Mouse (Mus musculus) embryonic facial prominence, embryonic 13.5 days (tissue): ENCODE measurements at regions not wholly inside any gene's neighbourhood (a gene's known extent, or its start where the extent isn't known, plus 50 kb on each side); places are given as distances from the start of the nearest gene placed in this dataset.

Experiments used
- ATAC-seq: fragments of 200-750 bp; cut with Nextera tagmentation; 2 replicates; pipeline ENCODE4 v1.8.0; 2017; ENCODE audit warnings: low read depth; ENCODE audit not compliant: insufficient number of reproducible peaks, insufficient read depth, low FRiP score, low TSS enrichment
- H3K27ac ChIP-seq: fragments of 300-500 bp; sonication (generic); 2 replicates; pipeline ENCODE4 v1.5.1; 2015; ENCODE audit warnings: moderate library complexity, mild to moderate bottlenecking, inconsistent platforms
- H3K27me3 ChIP-seq: fragments of 300-500 bp; sonication (generic); 2 replicates; pipeline ENCODE4 v1.6.1; 2015; ENCODE audit warnings: mild to moderate bottlenecking, inconsistent platforms
- H3K36me3 ChIP-seq: fragments of 300-500 bp; sonication (generic); 2 replicates; pipeline ENCODE4 v1.6.1; 2015; ENCODE audit warnings: mild to moderate bottlenecking, inconsistent platforms
- H3K4me1 ChIP-seq: fragments of 300-500 bp; sonication (generic); 2 replicates; pipeline ENCODE4 v1.6.1; 2015; ENCODE audit warnings: inconsistent platforms
- H3K4me2 ChIP-seq: fragments of 300-500 bp; sonication (generic); 2 replicates; pipeline ENCODE4 v1.6.1; 2015; ENCODE audit warnings: moderate library complexity, mild to moderate bottlenecking, inconsistent platforms
- H3K4me3 ChIP-seq: fragments of 300-500 bp; sonication (generic); 2 replicates; pipeline ENCODE4 v1.5.1; 2015; ENCODE audit warnings: mild to moderate bottlenecking, inconsistent platforms
- H3K9ac ChIP-seq: fragments of 300-500 bp; sonication (generic); 2 replicates; pipeline ENCODE4 v1.6.1; 2015; ENCODE audit warnings: mild to moderate bottlenecking, inconsistent platforms
- H3K9me3 ChIP-seq: fragments of 300-500 bp; sonication (generic); 2 replicates; pipeline ENCODE4 v1.6.1; 2016; ENCODE audit warnings: inconsistent platforms
- WGBS: fragments of 180-500 bp; shearing (Covaris S2); methylation state at CpG from one replicate; pipeline ENCODE4 v1.1.7; 2015; ENCODE audit warnings: mixed read lengths; 5-methylcytosine and 5-hydroxymethylcytosine counted together

DNA sequence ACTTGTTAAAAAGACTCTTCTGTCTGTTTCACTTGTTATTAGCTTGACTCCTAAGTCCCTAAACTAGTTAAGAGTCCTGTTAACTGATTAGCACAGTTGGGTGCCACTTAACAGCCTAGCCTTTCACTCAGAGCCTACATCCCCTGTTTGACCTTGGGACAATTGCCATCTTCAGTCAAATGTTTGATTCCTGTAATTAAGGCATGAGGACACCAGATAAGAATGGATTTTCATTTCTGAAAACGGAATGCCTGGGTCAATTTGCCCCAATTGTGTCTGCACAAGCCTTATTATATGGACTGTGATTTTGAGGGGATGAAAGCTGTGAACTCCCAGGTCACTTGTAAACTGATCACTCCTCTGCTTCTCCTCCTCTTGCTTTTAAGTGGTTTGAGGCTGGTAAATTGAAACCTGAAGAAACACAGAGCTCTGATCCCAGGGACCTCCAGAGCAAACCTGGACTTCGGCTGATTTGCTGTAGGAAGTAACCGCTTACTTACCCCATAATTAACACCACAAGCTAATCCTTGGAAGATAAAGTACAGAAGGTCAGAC is 171.8 kb upstream of the Nt5c1b start:
- Histone ChIP-seq H3K9ac (no peak overlapping the region), H3K4me1 (no peaks in the 10 kb centered on the region), H3K27ac (no peak overlapping the region), H3K27me3 (no peaks in the 10 kb centered on the region), H3K4me2 (no peak overlapping the region), H3K36me3 (no peaks in the 10 kb centered on the region), H3K9me3 (no peaks in the 10 kb centered on the region), H3K4me3 (no peak overlapping the region)
- WGBS = 8% methylated on average over 3 of the region's 3 CpGs
- ATAC-seq = no peak

DNA sequence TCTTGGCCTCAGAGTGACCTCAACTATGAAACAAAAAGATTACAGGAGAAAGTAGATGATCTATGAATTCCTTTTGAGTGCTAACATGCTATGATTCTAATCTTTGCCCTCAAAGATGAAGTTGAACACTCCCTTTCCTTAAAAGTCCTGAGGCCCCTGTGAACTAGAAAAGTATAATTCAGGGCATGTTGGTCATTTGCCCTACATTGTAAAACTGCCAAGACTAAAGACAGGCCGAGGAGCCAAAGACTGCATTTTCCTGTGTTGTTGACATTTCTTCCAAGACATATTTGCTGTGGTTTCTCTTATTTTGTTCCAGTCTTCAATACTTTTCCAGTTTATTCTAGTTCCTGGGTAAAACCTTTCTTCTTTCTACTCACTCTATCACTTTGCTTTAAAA is 159.9 kb upstream of the Nt5c1b start:
- Histone ChIP-seq H3K36me3 (no peaks in the 10 kb centered on the region), H3K9me3 (no peaks in the 10 kb centered on the region), H3K4me2 (no peak overlapping the region), H3K27me3 (no peaks in the 10 kb centered on the region), H3K9ac (no peak overlapping the region), H3K27ac (no peak overlapping the region), H3K4me1 (no peaks in the 10 kb centered on the region), H3K4me3 (no peak overlapping the region)
- WGBS = 73% methylated on average over 1 of the region's 1 CpGs
- no peak for ATAC-seq

DNA sequence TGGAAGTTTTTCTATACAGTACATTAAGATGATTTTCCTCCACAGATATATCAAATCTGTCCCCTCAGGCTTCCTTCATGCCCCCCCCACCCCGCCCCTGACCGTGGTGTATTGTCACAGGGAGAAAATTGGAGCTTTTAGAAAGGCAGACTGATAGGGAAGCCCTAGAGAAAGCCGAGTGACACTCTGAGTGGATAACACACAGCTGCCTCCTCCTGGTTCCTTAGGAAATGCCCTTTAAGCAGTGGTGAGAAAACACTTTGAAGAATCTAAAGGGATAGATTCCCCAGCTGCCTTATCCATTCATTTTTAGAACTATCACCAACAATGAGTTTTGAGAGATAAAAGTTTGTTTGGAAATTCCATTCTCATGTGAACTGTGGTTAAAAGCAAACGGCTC is 147.0 kb upstream of the Nt5c1b start:
- H3K36me3 ChIP-seq = no peaks in the 10 kb centered on the region
- no peaks in the 10 kb centered on the region for H3K9me3 ChIP-seq
- H3K27ac ChIP-seq = no peak overlapping the region
- ATAC-seq = no peak
- WGBS = 34% methylated on average over 4 of the region's 4 CpGs
- no peaks in the 10 kb centered on the region for H3K27me3 ChIP-seq
- H3K4me1 ChIP-seq = no peaks in the 10 kb centered on the region
- no peak overlapping the region for H3K4me3 ChIP-seq
- H3K9ac ChIP-seq = no peak overlapping the region
- H3K4me2 ChIP-seq = no peak overlapping the region

DNA sequence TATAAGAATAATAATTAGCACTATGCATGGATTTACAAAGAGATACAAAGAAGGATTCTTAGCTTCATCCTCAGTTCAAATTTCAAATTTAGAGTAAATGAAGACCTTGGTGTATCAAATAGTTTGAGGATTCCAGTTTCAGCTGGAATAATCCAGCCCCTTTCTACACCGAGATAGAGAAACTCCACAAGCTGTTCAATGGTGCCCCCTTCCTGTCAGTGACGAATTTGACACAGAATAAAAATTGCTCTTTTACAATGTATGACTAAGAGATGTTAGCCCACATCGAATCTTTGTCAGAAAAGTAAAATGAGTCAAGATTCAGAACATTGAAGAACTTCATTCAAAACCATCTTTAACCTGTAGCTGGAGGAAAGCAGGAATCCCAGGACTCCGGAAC is 145.9 kb upstream of the Nt5c1b start:
- H3K27ac ChIP-seq = no peak overlapping the region
- no peaks in the 10 kb centered on the region for H3K9me3 ChIP-seq
- H3K4me3 ChIP-seq = no peak overlapping the region
- H3K36me3 ChIP-seq = no peaks in the 10 kb centered on the region
- H3K9ac ChIP-seq = no peak overlapping the region
- H3K27me3 ChIP-seq = no peaks in the 10 kb centered on the region
- H3K4me1 ChIP-seq = no peaks in the 10 kb centered on the region
- H3K4me2 ChIP-seq = no peak overlapping the region
- ATAC-seq = no peak
- 31% methylated on average over 4 of the region's 4 CpGs for WGBS

DNA sequence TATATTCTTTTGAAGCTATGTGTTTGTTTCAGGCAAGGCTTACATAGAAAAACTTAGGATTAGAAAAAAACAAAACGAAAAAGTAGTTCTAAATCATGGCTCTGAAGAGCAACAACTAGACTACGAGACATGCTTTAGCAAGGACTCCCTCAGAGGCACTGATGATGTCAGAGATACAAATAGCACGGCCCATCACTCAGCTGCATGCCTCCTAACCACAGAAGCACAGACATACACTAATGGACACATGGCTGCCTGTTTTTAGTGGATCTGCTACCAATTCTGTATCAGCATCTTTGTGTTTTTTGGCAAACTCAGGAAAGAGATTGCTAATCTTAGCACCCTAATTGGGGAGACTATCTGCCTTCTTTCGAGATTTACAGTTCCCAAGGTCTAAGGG is 138.6 kb upstream of the Nt5c1b start:
- Histone ChIP-seq H3K27me3 (no peaks in the 10 kb centered on the region), H3K9ac (no peak overlapping the region), H3K27ac (no peak overlapping the region), H3K4me3 (no peak overlapping the region), H3K9me3 (no peaks in the 10 kb centered on the region), H3K36me3 (no peaks in the 10 kb centered on the region), H3K4me2 (no peak overlapping the region), H3K4me1 (peaks cover 10% of the 10 kb centered on the region)
- ATAC-seq = no peak
- WGBS = 50% methylated on average over 4 of the region's 4 CpGs

DNA sequence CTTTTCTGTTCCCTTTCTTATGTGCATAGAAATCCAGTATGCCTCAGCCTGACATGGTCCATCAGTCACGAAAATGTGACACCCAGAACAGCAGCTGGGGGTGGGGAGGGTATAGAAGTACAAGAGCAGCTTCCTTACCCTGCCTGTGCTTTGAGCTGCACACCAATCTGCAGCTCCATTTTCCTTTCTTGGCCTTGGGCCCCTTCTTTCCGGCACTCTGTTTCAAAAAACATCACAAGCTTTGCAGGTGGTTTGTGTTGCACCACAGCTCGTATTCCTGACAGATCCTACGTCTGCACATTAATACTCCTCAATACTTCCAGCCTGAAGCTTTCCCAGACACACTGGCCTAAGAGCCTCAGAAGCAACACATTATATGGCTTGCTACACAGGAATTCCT is 138.1 kb upstream of the Nt5c1b start:
- Histone ChIP-seq H3K4me2 (no peak overlapping the region), H3K9ac (no peak overlapping the region), H3K9me3 (no peaks in the 10 kb centered on the region), H3K27ac (no peak overlapping the region), H3K36me3 (no peaks in the 10 kb centered on the region), H3K27me3 (no peaks in the 10 kb centered on the region), H3K4me3 (no peak overlapping the region), H3K4me1 (peaks cover 10% of the 10 kb centered on the region)
- ATAC-seq = no peak
- WGBS = 33% methylated on average over 4 of the region's 4 CpGs

DNA sequence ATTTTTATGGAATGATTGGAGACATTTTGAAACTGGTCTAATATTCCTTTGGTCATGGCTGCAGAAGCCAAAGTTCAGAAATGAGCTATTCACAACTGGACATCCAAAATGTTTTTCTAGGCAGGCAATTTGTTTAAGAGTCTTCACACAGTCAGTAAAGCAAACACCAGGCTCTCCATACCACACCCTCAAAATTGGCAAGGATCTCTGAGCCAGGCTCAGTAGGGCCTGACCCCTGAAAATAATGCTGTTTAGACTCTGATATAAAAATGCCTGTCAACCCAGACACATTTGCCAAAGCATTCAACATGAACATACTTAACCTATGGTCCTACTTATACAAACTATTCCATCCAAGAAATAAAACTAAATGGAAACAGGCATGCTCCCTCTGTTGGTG is 121.7 kb upstream of the Nt5c1b start:
- H3K4me1 ChIP-seq = no peaks in the 10 kb centered on the region
- no peaks in the 10 kb centered on the region for H3K9me3 ChIP-seq
- H3K9ac ChIP-seq = no peak overlapping the region
- no peaks in the 10 kb centered on the region for H3K36me3 ChIP-seq
- no peak overlapping the region for H3K27ac ChIP-seq
- H3K27me3 ChIP-seq = no peaks in the 10 kb centered on the region
- ATAC-seq = no peak
- no peak overlapping the region for H3K4me2 ChIP-seq
- H3K4me3 ChIP-seq = no peak overlapping the region

DNA sequence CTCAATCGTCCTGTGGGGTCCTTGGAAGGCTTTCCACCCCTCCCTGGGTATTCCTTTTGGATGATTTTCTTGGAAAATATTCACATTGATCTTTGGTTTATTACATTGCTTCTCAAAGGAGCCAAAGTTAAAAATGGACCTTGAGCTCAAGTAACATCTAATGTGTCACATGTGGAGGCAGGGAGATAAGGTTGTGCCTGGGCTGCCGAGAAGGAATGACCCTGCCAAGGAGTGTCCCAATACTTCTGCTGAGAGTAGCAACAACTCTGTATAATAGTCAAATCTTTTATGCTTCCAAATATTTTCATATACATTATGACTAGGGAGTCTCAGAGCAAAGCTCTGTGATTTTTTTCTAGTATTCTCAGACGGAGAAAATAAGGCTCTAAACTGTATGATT is 113.4 kb upstream of the Nt5c1b start:
- ATAC-seq = no peak
- no peaks in the 10 kb centered on the region for H3K27me3 ChIP-seq

DNA sequence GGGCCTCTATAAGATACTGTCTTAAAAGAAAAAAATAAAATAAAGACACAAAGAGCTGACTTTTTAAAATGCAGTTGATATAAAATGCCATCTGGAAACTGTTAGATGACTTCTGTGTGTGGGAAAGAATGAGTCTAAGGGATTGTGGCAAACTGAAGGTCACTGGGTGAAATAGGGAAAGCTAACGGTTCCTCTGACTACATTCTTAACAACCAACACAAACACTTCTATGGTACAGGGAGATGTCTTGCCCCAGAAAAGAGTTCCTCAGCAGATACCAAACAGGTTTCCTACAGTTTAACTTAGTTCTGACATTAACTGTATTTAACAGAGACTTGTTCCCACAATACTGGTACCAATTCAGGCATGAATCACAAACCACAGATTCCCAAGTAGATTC is 103.6 kb upstream of the Nt5c1b start:
- Histone ChIP-seq H3K4me3 (no peak overlapping the region), H3K27me3 (no peaks in the 10 kb centered on the region), H3K27ac (no peak overlapping the region), H3K36me3 (no peaks in the 10 kb centered on the region), H3K4me2 (no peak overlapping the region), H3K9me3 (no peaks in the 10 kb centered on the region), H3K9ac (no peak overlapping the region), H3K4me1 (0 out of 2 replicates have a peak, but pooled peaks cover 7% of the 10 kb centered on the region)
- ATAC-seq = no peak
- whole genome bisulfite sequencing = 30% methylated on average over 1 of the region's 1 CpGs

More for the DNA sequence above, 113.4 kb upstream of the Nt5c1b start:
- H3K36me3 ChIP-seq = no peaks in the 10 kb centered on the region
- no peak overlapping the region for H3K9ac ChIP-seq
- H3K27ac ChIP-seq = no peak overlapping the region
- no peaks in the 10 kb centered on the region for H3K9me3 ChIP-seq
- WGBS = 62% methylated on average over 3 of the region's 3 CpGs
- H3K4me1 ChIP-seq = no peaks in the 10 kb centered on the region
- H3K4me2 ChIP-seq = no peak overlapping the region
- no peak overlapping the region for H3K4me3 ChIP-seq

DNA sequence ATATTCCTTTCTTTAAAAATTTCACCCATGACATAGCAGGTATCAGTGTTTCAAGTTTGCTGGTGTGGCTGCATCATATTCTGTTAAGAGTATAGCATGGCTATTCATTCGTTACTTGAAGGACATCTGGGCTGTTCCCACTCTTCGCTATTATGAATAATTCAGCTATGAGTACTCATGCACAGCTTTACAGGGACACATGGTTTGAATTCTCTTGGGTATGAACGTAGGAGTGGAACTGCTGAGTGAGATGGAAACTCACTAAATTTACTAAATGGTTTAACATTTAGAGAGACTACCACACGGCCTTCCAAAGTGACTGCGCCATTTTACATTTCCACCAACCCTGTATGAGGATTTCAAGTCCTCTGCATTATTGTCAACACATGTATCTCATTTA is 97.7 kb upstream of the Nt5c1b start:
- Histone ChIP-seq H3K4me3 (no peak overlapping the region), H3K4me1 (no peaks in the 10 kb centered on the region), H3K9me3 (no peaks in the 10 kb centered on the region), H3K9ac (no peak overlapping the region), H3K4me2 (no peak overlapping the region), H3K27me3 (no peaks in the 10 kb centered on the region), H3K27ac (no peak overlapping the region), H3K36me3 (no peaks in the 10 kb centered on the region)
- WGBS = 53% methylated on average over 5 of the region's 5 CpGs
- no peak for ATAC-seq

DNA sequence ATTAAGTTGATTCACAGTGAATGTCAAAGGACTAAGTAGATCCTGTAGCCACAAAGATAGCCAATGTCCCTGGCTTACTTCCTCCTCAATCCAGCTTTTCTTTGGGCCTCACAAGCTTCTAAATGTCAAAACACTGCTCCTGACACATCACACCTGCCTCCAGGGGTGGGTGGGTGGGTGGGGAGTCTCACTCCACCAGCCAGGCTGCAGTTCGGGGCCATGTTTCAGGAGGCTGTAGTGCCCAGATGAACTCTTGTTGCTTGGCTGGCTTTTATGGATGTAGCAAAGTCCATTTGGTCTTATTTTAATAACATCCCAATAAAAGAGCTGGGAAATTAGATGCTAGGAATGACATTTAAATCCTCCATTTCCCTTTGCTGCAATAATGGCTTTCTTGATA is 94.5 kb upstream of the Nt5c1b start:
- H3K4me2 ChIP-seq = no peak overlapping the region
- no peak overlapping the region for H3K27ac ChIP-seq
- ATAC-seq = no peak
- H3K4me3 ChIP-seq = no peak overlapping the region
- no peaks in the 10 kb centered on the region for H3K4me1 ChIP-seq
- no peak overlapping the region for H3K9ac ChIP-seq
- H3K9me3 ChIP-seq = no peaks in the 10 kb centered on the region
- 87% methylated on average over 1 of the region's 1 CpGs for WGBS
- no peaks in the 10 kb centered on the region for H3K27me3 ChIP-seq
- no peaks in the 10 kb centered on the region for H3K36me3 ChIP-seq

DNA sequence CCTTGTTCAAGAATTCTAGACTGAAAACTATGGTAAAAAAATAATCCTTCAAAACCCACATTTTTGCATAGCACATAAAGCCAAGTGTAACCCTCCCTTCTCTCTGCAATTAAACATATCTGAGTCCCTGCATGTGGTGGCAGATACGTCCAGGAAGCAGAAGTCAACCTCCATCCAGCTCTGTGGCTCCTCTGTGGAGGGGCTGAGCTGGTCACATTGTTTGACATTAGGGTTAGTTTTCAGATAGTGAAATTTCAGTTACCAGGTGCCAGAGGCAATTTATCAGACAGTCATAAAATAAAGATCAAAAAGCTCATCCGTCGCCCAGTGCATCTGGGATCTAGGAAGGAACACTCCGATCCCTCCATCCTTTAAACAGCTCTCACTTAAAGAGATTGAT is 77.1 kb upstream of the Nt5c1b start:
- no peak overlapping the region for H3K4me2 ChIP-seq
- no peak overlapping the region for H3K27ac ChIP-seq
- H3K27me3 ChIP-seq = no peaks in the 10 kb centered on the region
- H3K9me3 ChIP-seq = no peaks in the 10 kb centered on the region
- H3K36me3 ChIP-seq = no peaks in the 10 kb centered on the region
- H3K4me3 ChIP-seq = no peak overlapping the region
- 76% methylated on average over 4 of the region's 4 CpGs for WGBS
- H3K9ac ChIP-seq = no peak overlapping the region
- ATAC-seq = no peak
- no peaks in the 10 kb centered on the region for H3K4me1 ChIP-seq

DNA sequence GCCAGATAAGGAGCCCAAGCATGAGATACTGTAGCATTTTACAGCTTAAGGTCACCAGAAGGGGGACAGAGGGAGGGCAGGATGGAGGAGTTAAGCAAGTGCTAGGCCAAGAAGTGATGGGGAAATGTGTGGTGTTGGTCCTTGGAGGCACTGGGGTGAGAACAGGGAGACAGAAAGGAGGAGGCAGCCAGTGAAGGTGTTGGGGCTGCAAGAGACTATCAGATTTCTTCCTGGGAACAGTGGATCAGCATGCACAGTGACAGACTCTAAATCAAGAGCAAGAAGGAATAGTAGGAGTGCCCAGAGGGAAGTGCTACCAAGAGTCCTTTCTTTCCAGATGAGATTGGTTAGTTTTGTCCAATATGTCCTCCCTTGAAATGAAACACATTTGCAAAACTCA is 63.8 kb upstream of the Nt5c1b start:
- Histone ChIP-seq H3K4me3 (no peak overlapping the region), H3K27ac (no peak overlapping the region), H3K36me3 (no peaks in the 10 kb centered on the region), H3K4me1 (no peaks in the 10 kb centered on the region), H3K4me2 (no peak overlapping the region), H3K9me3 (no peaks in the 10 kb centered on the region), H3K9ac (no peak overlapping the region), H3K27me3 (no peaks in the 10 kb centered on the region)
- ATAC-seq = no peak
